Mouse (Mus musculus) small intestine, adult 2 months (tissue): ENCODE data around the gene Akap13.

ENCODE experiments used
- CTCF ChIP-seq: fragments of 200-500 bp; IDR thresholded peaks from 2 replicates; pipeline ENCODE4 v1.5.1; 2012; ENCODE audit warnings: low read depth, mild to moderate bottlenecking, control low read depth, inconsistent platforms, low read length, moderate library complexity, mixed read lengths; ENCODE audit not compliant: insufficient replicate concordance, insufficient read length; ENCODE audit errors: extremely low read depth
- POLR2A ChIP-seq: fragments of 200-500 bp; IDR thresholded peaks from 2 replicates; pipeline ENCODE4 v1.6.1; 2012; ENCODE audit warnings: low read depth, mild to moderate bottlenecking, control low read depth, inconsistent platforms, low read length, moderate library complexity

GRCm38 (mm10) chr7:75561134-75561533 lies 105.8 kb downstream of the Akap13 start:
- TF ChIP-seq CTCF (no peak), POLR2A (no peak)
